Mouse (Mus musculus) cortical plate, adult 2 months (tissue): ENCODE measurements around the gene Lilr4b.

Source experiments
- CTCF ChIP-seq: fragments of 200-500 bp; IDR thresholded peaks from 2 replicates; pipeline ENCODE4 v1.5.1; 2011; ENCODE audit warnings: mild to moderate bottlenecking, control low read depth, low read length; ENCODE audit not compliant: insufficient read depth; ENCODE audit errors: extremely low read depth
- POLR2A ChIP-seq: fragments of 200-500 bp; IDR thresholded peaks from 2 replicates; pipeline ENCODE4 v1.6.1; 2011; ENCODE audit warnings: mild to moderate bottlenecking, low read length, control low read depth; ENCODE audit not compliant: insufficient read depth; ENCODE audit errors: extremely low read depth

DNA sequence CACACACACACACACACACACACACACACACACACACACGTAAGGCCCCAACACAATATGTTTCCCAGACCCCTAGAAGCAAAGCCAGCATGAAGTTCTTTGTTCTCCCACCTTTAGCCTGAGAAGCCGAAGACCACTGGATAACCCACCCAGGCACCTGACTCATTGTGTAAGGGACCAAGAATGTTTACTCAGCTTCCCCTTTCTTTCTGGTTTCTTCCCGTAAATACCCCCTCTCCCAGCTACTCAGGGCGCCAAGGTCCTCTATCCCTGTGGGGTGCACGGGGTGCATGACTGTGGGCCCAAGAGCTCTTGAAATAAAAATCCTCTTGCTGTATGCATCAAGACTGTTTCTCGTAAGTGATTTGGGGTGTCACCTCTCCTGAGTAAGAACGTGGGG lies 45.7 kb downstream of the Lilr4b start:
- no peak for TF ChIP-seq CTCF
- TF ChIP-seq POLR2A: no peak
